Mouse (Mus musculus) 3134 (cell line): ENCODE results near the gene Krt222.

Experiments used
- DNase-seq: peaks from one replicate; pipeline ENCODE4 v3.0.0-alpha.2; 2011; ENCODE audit warnings: low spot score; ENCODE audit not compliant: insufficient read length; ENCODE audit errors: extremely low read depth

Gene Krt222

DNA sequence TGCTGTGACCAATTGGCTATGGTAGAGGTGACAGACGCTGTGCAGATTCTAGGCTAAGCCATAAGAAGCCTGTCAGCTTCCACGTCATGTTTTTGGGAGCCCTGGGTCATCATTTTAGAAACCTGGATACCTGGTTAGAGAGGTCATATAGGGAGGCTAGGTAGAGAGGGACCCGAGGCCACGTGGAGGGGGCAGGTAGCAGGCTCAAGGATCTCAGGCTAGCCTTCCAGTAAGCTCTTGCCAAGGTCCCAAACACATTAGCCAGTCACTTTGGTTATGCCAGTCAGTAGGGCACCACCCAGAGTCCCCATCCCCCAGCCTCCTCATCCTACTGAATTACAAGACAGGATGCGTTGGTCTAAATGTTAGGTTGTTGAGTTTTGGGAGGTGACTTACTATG lies 1.8 kb downstream of the Krt222 start:
- no peak for DNase-seq

DNA sequence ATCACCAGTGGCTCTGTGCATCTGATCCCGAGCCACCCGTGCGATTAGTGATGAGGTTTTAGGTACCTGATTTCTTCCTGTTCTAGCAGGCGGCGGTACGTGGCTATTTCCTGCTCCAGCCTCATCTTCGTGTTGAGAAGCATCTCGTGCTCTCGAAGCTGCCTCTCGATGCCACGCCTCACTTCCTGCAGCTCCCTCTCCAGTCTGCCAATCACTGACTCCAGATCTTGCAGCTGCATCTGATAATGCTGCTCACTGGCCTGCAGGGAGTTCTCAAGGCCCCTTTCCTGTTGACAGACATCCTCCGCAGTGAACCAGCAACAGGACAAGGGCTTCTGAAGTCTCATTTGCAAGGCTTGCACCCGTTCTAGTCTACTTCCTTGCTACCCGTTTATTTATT lies 5.4 kb downstream of the Krt222 start:
- DNase-seq = no peak

DNA sequence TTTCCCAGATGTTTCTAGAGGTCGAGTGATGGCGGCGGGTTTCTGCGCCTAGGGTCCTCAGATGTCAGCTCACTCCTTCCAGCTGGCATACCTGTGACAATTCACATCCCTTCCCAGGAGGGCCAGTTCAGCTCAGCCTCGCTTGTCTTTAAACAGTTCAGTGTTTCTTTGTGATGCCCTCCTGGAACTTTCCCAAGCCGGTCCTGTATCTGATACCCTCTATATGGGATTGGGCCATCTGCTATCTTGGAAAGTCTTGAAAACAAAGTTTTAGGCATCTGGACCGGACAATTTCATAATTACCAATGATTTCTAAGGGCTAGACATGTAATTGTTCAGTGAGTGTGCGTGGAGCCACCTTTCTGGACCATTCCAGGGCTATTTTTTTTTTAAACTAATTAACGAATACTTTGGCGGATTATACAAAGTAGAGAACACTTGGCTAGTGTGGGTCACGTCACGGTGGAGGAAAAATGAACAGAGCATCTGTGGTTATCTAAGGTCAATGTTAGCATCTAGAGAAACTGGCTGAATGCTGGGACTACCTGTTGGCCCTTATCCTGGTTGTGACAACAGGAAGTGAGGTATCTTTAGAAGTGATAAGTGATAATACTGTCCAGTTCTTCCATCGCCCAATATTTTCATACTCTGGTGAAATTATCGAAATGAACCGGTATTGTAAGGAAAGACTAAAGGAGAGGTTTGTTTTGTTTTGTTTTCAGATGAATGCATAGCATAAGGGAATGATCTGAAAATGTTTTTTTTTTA lies 12.7 kb downstream of the Krt222 start:
- no peak for DNase-seq

- DNase-seq = peak; percentile 89
These were observed 13.4 kb downstream of the Krt222 start, which contains the start of gene Smarce1 for GRCm38 (mm10) chr11:99230261-99231048. Gene Smarce1 (minus strand): TSS chr11:99231017.

DNA sequence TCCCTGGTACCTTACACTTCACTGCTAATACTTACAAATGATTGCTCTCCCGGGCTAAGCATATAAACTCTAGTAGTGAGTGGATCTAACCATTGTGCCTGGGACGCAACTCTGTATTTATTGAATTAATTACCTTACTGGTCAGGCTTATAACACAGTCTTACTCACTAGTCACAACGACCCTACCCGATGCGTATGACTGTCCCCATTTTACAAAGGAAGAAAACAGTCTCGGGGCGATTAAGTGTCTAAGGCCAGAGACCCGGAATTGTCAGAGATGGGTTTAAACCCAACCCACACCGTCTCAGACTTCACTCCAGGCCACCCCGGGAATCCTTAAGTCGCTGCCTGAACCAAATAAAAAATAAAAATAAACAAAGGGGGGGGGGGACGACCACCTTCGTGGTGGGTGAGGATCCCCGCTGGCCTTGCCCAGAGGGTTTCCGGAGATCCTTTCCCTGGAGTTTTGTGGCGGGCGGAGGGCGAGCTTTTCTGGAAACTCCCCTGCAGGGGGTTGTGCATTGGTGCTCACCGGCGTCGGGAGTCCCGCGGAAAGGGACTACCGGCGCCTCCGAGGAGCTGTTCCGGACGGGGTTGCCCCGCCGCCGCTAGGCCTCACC lies 14.1 kb downstream of the Krt222 start:
- DNase-seq = no peak

DNA sequence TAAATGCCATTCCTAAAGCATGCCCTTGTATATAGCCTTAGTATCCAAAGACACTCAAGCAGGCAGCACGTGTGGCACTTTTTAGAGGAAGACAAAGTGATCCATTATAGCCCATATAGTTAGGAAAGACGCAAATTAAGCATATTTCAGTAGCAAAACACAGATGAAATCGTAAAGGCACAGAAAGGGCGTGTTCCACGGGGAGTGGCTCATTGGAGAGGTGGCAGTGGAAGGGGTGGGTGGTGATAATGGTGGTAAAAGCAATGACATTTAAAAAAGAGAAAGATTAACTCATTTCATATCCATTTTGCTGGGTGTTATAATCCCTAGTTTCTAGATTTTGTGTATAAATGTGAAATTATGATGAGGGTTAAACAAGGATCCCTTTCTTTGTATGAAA lies 17.6 kb downstream of the Krt222 start:
- DNase-seq = no peak

GRCm38 (mm10) chr11:99223310-99223709 lies 20.6 kb downstream of the Krt222 start:
- DNase-seq = no peak

DNA sequence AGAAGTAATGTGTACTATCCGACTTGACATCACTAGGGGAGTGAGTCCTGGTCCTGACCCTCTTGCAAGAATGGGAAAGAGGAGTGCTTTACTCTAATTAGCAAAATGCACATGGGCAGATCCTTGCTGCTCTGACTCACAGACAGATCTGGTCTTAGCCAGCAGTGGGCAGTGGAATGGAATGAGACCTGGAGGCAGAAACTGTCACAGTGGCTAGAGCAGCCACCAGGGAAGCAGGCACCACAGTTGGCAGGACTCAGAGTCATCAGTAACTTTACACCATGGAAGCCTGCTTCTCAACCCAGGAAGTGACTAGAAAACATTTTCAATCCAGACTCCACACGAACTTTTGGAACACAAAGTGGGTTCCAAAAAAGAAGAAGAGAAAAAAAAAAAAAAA lies 22.1 kb downstream of the Krt222 start:
- DNase-seq = peak; percentile 64

GRCm38 (mm10) chr11:99217248-99217986 lies 26.5 kb downstream of the Krt222 start:
- DNase-seq = no peak

- no peak for DNase-seq
These were observed 27.7 kb downstream of the Krt222 start for GRCm38 (mm10) chr11:99216181-99216580.

- DNase-seq = no peak
These were observed 31.2 kb downstream of the Krt222 start for GRCm38 (mm10) chr11:99212693-99213092.

DNA sequence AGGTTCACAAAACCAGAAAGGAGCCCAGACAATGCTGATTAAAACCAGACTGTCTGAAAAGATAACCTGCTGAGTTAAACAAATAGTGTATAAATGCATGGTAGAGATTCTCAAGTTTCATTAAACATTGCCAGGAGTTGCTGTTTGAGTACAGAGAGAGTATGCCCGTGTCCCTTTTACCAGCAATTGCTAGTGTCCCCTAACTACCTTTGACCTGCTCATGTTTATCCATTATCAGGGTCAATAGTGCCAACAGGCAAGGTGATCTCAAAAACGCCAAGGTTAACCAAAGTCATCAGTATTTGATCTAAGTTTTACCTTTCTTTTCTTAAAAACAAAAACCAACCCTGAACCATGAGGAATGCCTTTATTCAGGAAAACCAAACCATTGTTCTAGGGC lies 31.9 kb downstream of the Krt222 start:
- DNase-seq = no peak

GRCm38 (mm10) chr11:99208105-99208669 lies 35.7 kb downstream of the Krt222 start:
- DNase-seq = no peak

GRCm38 (mm10) chr11:99207449-99207848 lies 36.4 kb downstream of the Krt222 start:
- no peak for DNase-seq

GRCm38 (mm10) chr11:99206954-99207353 lies 36.9 kb downstream of the Krt222 start:
- DNase-seq = no peak

DNA sequence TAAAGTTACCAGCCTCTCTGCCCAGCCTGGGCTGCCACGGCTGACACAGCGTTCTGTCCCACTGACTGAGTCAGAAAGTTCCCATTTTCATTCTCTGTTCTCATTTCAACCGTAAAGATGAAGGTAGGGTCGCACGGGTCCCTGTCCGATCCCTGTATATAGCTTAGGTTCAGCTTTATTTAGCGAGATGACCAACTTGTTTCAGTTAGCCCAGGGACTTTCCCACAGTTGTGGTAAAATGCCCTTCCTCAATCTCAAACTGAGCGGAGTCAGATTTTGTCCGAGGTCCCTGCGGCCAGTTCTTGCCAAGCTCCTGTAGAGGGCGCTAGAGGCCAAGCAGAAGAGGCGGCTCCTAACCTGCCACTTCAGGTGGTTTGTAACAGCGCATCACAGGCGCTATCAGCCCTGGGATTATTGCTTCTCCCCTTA lies 54.7 kb downstream of the Krt222 start:
- no peak for DNase-seq

DNA sequence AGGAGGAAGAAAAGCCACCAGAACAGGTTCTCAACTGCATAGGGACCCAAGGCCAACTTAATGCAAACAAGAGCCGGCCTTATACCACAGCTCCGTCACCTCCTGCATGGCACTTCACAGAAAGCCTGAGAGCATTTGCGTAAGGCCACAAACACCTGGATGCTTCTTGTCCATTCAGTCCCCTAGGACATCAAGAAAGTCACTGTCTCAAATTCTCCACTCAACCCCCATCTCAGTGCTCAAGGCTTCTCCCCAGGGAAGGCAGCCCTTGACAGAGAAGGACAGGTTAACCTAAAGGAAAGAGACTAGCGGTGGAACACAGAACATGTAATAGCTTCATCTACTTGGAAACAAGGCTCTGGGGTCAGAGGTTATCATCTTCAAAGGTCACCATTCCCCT lies 56.5 kb downstream of the Krt222 start:
- no peak for DNase-seq

DNA sequence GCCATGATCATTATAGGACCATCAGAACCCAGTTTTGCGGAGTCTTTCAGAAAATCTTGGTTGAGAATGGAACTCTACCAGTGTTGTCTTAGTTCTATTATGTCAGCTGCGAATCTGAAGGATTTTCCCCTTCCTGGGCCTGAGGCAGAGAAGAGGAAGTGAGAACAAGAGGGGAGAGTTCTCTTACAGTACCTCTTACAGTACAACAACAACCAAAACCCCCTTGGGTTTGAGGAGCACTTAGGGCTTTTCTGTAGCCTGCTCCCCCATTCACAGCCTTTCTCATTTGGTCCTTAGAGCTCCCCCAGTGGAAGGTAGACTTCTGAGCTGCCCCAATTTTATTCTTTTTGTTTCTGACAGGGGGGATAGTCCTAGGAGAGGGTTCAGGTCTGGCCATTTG lies 57.0 kb downstream of the Krt222 start:
- DNase-seq = no peak
